Mouse (Mus musculus) ovary, postnatal 10 days (tissue): Measurements from ENCODE around the gene Gm10715.
"Not testable (repeated sequence)": the region's sequence is repeated elsewhere in the genome, so short reads cannot be mapped to it uniquely, and the experiment has no call there.

Source experiments
- DNase-seq: peaks from one replicate; pipeline ENCODE4 v3.0.0; 2022; ENCODE audit warnings: low spot score

Gene Gm10715

DNA sequence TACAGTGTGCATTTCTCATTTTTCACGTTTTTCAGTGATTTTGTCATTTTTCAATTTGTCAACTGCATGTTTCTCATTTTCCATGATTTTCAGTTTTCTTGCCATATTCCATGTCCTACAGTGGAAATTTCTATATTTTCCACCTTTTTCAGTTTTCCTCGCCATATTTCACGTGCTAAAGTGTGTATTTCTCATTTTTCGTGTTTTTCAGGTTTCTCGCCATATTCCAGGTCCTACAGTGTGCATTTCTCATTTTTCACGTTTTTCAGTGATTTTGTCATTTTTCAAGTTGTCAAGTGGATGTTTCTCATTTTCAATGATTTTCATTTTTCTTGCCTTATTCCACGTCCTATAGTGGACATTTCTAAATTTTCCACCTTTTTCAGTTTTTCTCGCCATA lies at the start of gene Gm10715:
Gm10715 (plus strand) TSS at position 301 of the 400 bp plus-strand sequence.
- not testable (repeated sequence) for DNase-seq

- DNase-seq, result peak; percentile 24
Observed at GRCm38 (mm10) chr9:3000445-3000972, 36.2 kb upstream of the Gm10715 start, which contains the start of gene Gm10722. Gm10722 (plus strand) TSS chr9:3000922.

DNA sequence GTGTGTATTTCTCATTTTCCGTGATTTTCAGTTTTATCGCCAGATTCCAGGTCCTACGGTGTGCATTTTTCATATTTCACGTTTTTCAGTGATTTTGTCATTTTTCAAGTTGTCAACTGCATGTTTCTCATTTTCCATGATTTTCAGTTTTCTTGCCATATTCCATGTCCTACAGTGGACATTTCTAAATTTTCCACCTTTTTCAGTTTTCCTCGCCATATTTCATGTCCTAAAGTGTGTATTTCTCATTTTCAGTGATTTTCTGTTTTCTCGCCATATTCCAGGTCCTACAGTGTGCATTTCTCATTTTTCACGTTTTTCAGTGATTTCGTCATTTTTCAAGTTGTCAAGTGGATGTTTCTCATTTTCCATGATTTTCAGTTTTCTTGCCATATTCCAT lies 35.7 kb upstream of the Gm10715 start:
- DNase-seq, result not testable (repeated sequence)

- peak; percentile 100 for DNase-seq
Observed at GRCm38 (mm10) chr9:3001948-3002659, 34.6 kb upstream of the Gm10715 start.

DNA sequence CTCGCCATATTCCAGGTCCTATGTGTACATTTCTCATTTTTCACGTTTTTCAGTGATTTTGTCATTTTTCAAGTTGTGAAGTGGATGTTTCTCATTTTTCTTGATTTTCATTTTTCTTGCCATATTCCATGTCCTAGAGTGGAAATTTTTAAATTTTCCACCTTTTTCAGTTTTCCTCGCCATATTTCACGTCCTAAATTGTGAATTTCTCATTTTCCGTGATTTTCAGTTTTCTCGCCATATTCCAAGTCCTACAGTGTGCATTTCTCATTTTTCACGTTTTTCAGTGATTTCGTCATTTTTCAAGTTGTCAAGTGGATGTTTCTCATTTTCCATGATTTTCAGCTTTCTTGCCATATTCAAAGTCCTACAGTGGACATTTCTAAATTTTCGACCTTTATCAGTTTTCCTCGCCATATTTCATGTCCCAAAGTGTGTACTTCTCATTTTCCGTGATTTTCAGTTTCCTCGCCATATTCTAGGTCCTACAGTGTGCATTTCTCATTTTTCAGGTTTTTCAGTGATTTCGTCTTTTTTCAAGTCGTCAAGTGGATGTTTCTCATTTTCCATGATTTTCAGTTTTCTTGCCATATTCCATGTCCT lies 33.8 kb upstream of the Gm10715 start, which contains the start of gene Gm11168:
Gm11168 (plus strand) TSS at position 553 of the 603 bp plus-strand sequence.
- not testable (repeated sequence) for DNase-seq

GRCm38 (mm10) chr9:3006179-3006578 lies 30.5 kb upstream of the Gm10715 start:
- not testable (repeated sequence) for DNase-seq

GRCm38 (mm10) chr9:3006636-3007035 lies 30.0 kb upstream of the Gm10715 start:
- DNase-seq, result peak; percentile 100

GRCm38 (mm10) chr9:3007272-3007671 lies 29.4 kb upstream of the Gm10715 start:
- not testable (repeated sequence) for DNase-seq

- DNase-seq, result not testable (repeated sequence)
Observed at GRCm38 (mm10) chr9:3009331-3009730, 27.3 kb upstream of the Gm10715 start.

- not testable (repeated sequence) for DNase-seq
Observed at GRCm38 (mm10) chr9:3012054-3012621, 24.5 kb upstream of the Gm10715 start.

DNA sequence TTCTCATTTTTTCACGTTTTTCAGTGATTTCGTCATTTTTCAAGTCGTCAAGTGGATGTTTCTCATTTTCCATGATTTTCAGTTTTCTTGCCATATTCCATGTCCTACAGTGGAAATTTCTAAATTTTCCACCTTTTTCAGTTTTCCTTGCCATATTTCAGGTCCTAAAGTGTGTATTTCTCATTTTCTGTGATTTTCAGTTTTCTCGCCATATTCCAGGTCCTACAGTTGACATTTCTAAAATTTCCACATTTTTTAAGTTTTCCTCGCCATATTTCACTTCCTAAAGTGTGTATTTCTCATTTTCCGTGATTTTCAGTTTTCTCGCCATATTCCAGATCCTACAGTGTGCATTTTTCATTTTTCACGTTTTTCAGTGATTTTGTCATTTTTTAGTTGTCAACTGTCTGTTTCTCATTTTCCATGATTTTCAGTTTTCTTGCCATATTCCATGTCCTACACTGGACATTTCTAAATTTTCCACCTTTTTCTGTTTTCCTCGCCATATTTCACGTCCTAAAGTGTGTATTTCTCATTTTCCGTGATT lies 23.9 kb upstream of the Gm10715 start, which contains the start of gene Gm10721:
Gm10721 (plus strand) TSS at position 408 of the 547 bp plus-strand sequence.
- not testable (repeated sequence) for DNase-seq

DNA sequence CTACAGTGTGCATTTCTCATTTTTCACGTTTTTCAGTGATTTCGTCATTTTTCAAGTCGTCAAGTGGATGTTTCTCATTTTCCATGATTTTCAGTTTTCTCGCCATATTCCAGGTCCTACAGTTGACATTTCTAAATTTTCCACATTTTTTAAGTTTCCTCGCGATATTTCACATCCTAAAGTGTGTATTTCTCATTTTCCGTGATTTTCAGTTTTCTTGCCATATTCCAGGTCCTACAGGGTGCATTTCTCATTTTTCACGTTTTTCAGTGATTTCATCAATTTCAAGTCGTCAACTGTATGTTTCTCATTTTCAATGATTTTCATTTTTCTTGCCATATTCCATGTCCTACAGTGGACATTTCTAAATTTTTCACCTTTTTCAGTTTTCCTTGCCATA lies 21.3 kb upstream of the Gm10715 start, which contains the start of gene Gm10720:
Gm10720 (plus strand) TSS at position 301 of the 400 bp plus-strand sequence.
- DNase-seq, result not testable (repeated sequence)

GRCm38 (mm10) chr9:3015896-3016295 lies 20.8 kb upstream of the Gm10715 start:
- not testable (repeated sequence) for DNase-seq

GRCm38 (mm10) chr9:3017108-3017507 lies 19.6 kb upstream of the Gm10715 start, which contains the start of gene Gm10719:
Gm10719 (plus strand) TSS chr9:3017408.
- DNase-seq, result not testable (repeated sequence)

DNA sequence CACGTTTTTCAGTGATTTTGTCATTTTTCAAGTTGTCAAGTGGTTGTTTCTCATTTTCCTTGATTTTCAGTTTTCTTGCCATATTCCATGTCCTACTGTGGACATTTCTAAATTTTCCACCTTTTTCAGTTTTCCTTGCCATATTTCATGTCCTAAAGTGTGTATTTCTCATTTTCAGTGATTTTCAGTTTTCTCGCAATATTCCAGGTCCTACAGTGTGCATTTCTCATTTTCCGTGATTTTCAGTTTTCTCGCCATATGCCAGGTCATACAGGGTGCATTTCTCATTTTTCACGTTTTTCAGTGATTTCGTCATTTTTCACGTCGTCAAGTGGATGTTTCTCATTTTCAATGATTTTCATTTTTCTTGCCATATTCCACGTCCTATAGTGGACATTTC lies 17.7 kb upstream of the Gm10715 start:
- not testable (repeated sequence) for DNase-seq

GRCm38 (mm10) chr9:3019835-3020727 lies 16.6 kb upstream of the Gm10715 start:
- peak; percentile 38 for DNase-seq

DNA sequence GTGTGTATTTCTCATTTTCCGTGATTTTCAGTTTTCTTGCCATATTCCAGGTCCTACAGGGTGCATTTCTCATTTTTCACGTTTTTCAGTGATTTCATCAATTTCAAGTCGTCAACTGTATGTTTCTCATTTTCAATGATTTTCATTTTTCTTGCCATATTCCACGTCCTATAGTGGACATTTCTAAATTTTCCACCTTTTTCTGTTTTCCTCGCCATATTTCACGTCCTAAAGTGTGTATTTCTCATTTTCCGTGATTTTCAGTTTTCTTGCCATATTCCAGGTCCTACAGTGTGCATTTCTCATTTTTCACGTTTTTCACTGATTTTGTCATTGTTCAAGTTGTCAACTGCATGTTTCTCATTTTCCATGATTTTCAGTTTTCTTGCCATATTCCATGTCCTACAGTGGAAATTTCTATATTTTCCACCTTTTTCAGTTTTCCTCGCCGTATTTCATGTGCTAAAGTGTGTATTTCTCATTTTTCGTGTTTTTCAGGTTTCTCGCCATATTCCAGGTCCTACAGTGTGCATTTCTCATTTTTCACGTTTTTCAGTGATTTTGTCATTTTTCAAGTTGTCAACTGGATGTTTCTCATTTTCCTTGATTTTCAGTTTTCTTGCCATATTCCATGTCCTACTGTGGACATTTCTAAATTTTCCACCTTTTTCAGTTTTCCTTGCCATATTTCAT lies 14.2 kb upstream of the Gm10715 start:
- peak; percentile 59 for DNase-seq

DNA sequence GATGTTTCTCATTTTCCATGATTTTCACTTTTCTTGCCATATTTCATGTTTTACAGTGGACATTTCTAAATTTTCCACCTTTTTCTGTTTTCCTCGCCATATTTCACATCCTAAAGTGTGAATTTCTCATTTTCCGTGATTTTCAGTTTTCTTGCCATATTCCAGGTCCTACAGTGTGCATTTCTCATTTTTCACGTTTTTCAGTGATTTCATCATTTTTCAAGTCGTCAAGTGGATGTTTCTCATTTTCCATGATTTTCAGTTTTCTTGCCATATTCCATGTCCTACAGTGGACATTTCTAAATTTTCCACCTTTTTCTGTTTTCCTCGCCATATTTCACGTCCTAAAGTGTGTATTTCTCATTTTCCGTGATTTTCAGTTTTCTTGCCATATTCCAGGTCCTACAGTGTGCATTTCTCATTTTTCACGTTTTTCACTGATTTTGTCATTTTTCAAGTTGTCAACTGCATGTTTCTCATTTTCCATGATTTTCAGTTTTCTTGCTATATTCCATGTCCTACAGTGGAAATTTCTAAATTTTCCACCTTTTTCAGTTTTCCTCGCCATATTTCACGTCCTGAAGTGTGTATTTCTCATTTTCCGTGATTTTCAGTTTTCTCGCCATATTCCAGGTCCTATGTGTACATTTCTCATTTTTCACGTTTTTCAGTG lies 13.2 kb upstream of the Gm10715 start, which contains the start of gene Gm10718:
Gm10718 (plus strand) TSS at position 236 of the 673 bp plus-strand sequence.
- DNase-seq, result not testable (repeated sequence)

DNA sequence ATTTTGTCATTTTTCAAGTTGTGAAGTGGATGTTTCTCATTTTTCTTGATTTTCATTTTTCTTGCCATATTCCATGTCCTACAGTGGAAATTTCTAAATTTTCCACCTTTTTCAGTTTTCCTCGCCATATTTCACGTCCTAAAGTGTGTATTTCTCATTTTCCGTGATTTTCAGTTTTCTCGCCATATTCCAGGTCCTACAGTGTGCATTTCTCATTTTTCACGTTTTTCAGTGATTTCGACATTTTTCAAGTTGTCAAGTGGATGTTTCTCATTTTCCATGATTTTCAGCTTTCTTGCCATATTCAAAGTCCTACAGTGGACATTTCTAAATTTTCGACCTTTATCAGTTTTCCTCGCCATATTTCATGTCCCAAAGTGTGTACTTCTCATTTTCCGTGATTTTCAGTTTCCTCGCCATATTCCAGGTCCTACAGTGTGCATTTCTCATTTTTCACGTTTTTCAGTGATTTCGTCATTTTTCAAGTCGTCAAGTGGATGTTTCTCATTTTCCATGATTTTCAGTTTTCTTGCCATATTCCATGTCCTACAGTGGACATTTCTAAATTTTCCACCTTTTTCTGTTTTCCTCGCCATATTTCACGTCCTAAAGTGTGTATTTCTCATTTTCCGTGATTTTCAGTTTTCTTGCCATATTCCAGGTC lies 12.6 kb upstream of the Gm10715 start:
- DNase-seq, result peak; percentile 96
